Mouse (Mus musculus): ENCODE data around the gene Jund. TPM values are rescaled to one million over a fixed set of nuclear protein-coding genes. Genes with fewer than 3 reads are reported as not detected.

Jund gene
- polyA plus RNA-seq, 1 experiment = 223 TPM

GRCm38 (mm10) chr8:70701982-70702841, 3.5 kb downstream of the Jund start:
- TF ChIP-seq POLR2A (IDR thresholded peaks at IDR 0.05; ENCODE audit: extremely low read depth, insufficient read depth, low read length) (no peak), CTCF (IDR thresholded peaks at IDR 0.05; ENCODE audit: extremely low read depth, insufficient read depth, low read length) (no peak)
- H3K27ac ChIP-seq (ENCODE audit: insufficient read depth, low read length) = no peak overlapping the region
- no peak overlapping the region for H3K4me3 ChIP-seq (ENCODE audit: insufficient read depth, low read length)

DNA sequence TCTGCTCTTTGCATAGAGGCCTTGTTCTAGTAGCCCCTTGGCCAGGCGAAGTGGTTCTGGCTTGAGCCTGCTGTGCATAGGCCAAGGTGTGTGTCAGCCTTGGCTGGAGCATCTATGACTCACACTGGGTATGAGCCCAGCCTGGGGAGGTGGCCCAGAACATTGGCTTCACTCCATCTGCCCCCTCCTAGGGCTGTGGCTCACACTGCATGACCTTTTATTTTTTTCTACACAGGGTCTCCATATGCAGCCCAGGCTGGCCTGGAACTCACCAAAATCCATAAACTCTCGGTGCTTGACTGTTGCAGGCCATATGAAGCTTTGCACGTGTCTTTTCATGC, 4.1 kb downstream of the Jund start:
- peaks cover 2% of the 10 kb centered on the region; the same call in 1 of the 2 replicates for H3K4me1 ChIP-seq (ENCODE audit: control insufficient read depth, insufficient read depth, low read length)
- H3K27ac ChIP-seq (ENCODE audit: insufficient read depth, low read length) = no peak overlapping the region
- no peak; the same call in 1 of the 2 replicates for TF ChIP-seq POLR2A (IDR thresholded peaks at IDR 0.05; ENCODE audit: extremely low read depth, insufficient read depth, low read length)
- TF ChIP-seq CTCF (IDR thresholded peaks at IDR 0.05; ENCODE audit: extremely low read depth, insufficient read depth, low read length) = no peak
- no peak overlapping the region for H3K4me3 ChIP-seq (ENCODE audit: insufficient read depth, low read length)

More at GRCm38 (mm10) chr8:70701982-70702841, 3.5 kb downstream of the Jund start:
- peaks cover 2% of the 10 kb centered on the region; the same call in 1 of the 2 replicates for H3K4me1 ChIP-seq (ENCODE audit: control insufficient read depth, insufficient read depth, low read length)

- no peak within 1 kb of the TSS for H3K27ac ChIP-seq (ENCODE audit: insufficient read depth, low read length)
- H3K4me3 ChIP-seq (ENCODE audit: insufficient read depth, low read length) = no peak within 1 kb of the TSS
- no peak for TF ChIP-seq POLR2A (IDR thresholded peaks at IDR 0.05; ENCODE audit: extremely low read depth, insufficient read depth, low read length)
- TF ChIP-seq CTCF (IDR thresholded peaks at IDR 0.05; ENCODE audit: extremely low read depth, insufficient read depth, low read length) = no peak
- H3K4me1 ChIP-seq (ENCODE audit: control insufficient read depth, insufficient read depth, low read length) = peaks cover 2% of the 10 kb centered on the region; the same call in 1 of the 2 replicates
These were observed 4.5 kb downstream of the Jund start, which contains the start of gene Iqcn for GRCm38 (mm10) chr8:70703287-70703686. Gene Iqcn (plus strand): TSS chr8:70703457.

DNA sequence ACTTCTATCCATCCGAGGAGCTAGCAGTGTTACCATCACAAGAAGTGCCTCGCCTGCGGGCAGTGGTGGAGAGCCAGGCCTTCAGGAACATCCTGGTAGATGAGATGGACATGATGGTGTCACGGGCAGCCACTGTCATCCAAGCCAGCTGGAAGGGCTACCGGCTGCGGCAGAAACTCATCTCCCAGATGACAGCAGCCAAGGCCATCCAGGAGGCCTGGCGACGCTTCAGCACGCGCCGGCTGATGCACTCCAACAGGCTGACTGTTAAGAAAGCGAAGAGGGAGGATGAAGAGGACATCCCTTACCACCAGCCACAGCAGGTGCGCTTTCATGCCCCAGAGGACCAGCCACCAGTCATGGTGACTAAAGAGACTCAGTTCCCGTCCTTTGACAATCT, 9.5 kb downstream of the Jund start:
- H3K4me3 ChIP-seq (ENCODE audit: insufficient read depth, low read length) = no peak overlapping the region
- no peak overlapping the region for H3K27ac ChIP-seq (ENCODE audit: insufficient read depth, low read length)
- no peaks in the 10 kb centered on the region for H3K4me1 ChIP-seq (ENCODE audit: control insufficient read depth, insufficient read depth, low read length)
- TF ChIP-seq CTCF (IDR thresholded peaks at IDR 0.05; ENCODE audit: extremely low read depth, insufficient read depth, low read length) (no peak), POLR2A (IDR thresholded peaks at IDR 0.05; ENCODE audit: extremely low read depth, insufficient read depth, low read length) (no peak)

GRCm38 (mm10) chr8:70709794-70710193, 11.0 kb downstream of the Jund start:
- Histone ChIP-seq H3K27ac (ENCODE audit: insufficient read depth, low read length) (no peak overlapping the region), H3K4me1 (ENCODE audit: control insufficient read depth, insufficient read depth, low read length) (no peaks in the 10 kb centered on the region), H3K4me3 (ENCODE audit: insufficient read depth, low read length) (no peak overlapping the region)
- no peak for TF ChIP-seq CTCF (IDR thresholded peaks at IDR 0.05; ENCODE audit: extremely low read depth, insufficient read depth, low read length)
- TF ChIP-seq POLR2A (IDR thresholded peaks at IDR 0.05; ENCODE audit: extremely low read depth, insufficient read depth, low read length) = no peak

GRCm38 (mm10) chr8:70710296-70710695, 11.5 kb downstream of the Jund start:
- TF ChIP-seq POLR2A (IDR thresholded peaks at IDR 0.05; ENCODE audit: extremely low read depth, insufficient read depth, low read length) (no peak), CTCF (IDR thresholded peaks at IDR 0.05; ENCODE audit: extremely low read depth, insufficient read depth, low read length) (no peak)
- Histone ChIP-seq H3K4me1 (ENCODE audit: control insufficient read depth, insufficient read depth, low read length) (no peaks in the 10 kb centered on the region), H3K4me3 (ENCODE audit: insufficient read depth, low read length) (no peak overlapping the region), H3K27ac (ENCODE audit: insufficient read depth, low read length) (no peak overlapping the region)

- TF ChIP-seq CTCF (IDR thresholded peaks at IDR 0.05; ENCODE audit: extremely low read depth, insufficient read depth, low read length) (no peak), POLR2A (IDR thresholded peaks at IDR 0.05; ENCODE audit: extremely low read depth, insufficient read depth, low read length) (no peak)
- Histone ChIP-seq H3K27ac (ENCODE audit: insufficient read depth, low read length) (no peak overlapping the region), H3K4me3 (ENCODE audit: insufficient read depth, low read length) (no peak overlapping the region), H3K4me1 (ENCODE audit: control insufficient read depth, insufficient read depth, low read length) (no peaks in the 10 kb centered on the region)
These were observed 12.3 kb downstream of the Jund start for GRCm38 (mm10) chr8:70711041-70711440.

GRCm38 (mm10) chr8:70713991-70714390, 15.2 kb downstream of the Jund start:
- no peaks in the 10 kb centered on the region for H3K4me1 ChIP-seq (ENCODE audit: control insufficient read depth, insufficient read depth, low read length)
- H3K27ac ChIP-seq (ENCODE audit: insufficient read depth, low read length) = no peak overlapping the region
- no peak for TF ChIP-seq CTCF (IDR thresholded peaks at IDR 0.05; ENCODE audit: extremely low read depth, insufficient read depth, low read length)
- no peak for TF ChIP-seq POLR2A (IDR thresholded peaks at IDR 0.05; ENCODE audit: extremely low read depth, insufficient read depth, low read length)

DNA sequence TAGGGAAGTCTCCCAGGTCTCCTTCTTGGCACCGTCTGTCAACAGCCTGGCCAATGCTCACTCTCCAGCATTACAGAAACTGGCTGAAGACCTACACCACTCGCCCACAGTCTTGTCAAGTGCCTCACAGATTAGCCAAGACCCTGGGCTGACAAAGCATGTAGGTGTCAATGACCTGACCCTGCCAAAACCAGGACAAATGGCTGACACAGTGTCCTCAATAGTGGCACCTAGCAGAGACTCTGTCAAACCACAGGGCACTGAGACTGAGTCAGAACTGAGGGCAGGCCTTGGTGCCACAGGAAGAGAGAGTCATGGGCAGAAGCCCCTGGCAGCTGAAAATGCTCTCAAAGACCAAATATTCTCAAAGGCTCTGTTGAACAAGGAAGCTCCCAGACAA, 16.3 kb downstream of the Jund start:
- Histone ChIP-seq H3K4me1 (ENCODE audit: control insufficient read depth, insufficient read depth, low read length) (no peaks in the 10 kb centered on the region), H3K4me3 (ENCODE audit: insufficient read depth, low read length) (no peak overlapping the region), H3K27ac (ENCODE audit: insufficient read depth, low read length) (no peak overlapping the region)
- no peak for TF ChIP-seq CTCF (IDR thresholded peaks at IDR 0.05; ENCODE audit: extremely low read depth, insufficient read depth, low read length)
- no peak for TF ChIP-seq POLR2A (IDR thresholded peaks at IDR 0.05; ENCODE audit: extremely low read depth, insufficient read depth, low read length)

More at GRCm38 (mm10) chr8:70713991-70714390, 15.2 kb downstream of the Jund start:
- no peak overlapping the region for H3K4me3 ChIP-seq (ENCODE audit: insufficient read depth, low read length)
